Mouse (Mus musculus) intestine, embryonic 14.5 days (tissue): ENCODE results near the gene Adprm. TPM values are rescaled to one million over a fixed set of nuclear protein-coding genes. Genes with fewer than 3 reads are reported as not detected.

Experiments
- ATAC-seq: fragments of 200-750 bp; cut with Nextera tagmentation; replicated peaks from 2 replicates; pipeline ENCODE4 v1.8.0; 2017; ENCODE audit warnings: low read depth, moderate number of reproducible peaks, moderate TSS enrichment, moderate library complexity; ENCODE audit not compliant: low FRiP score, low TSS enrichment
- DNase-seq: peaks from one replicate; pipeline ENCODE4 v3.0.0-alpha.2; 2018; ENCODE audit warnings: low spot score
- H3K27ac ChIP-seq: fragments of 300-500 bp; sonication (generic); 2 replicates; pipeline ENCODE4 v1.5.1; 2014; ENCODE audit warnings: low read depth, mild to moderate bottlenecking, control low read depth
- H3K27me3 ChIP-seq: fragments of 300-500 bp; sonication (generic); replicated peaks from 2 replicates; pipeline ENCODE4 v1.6.1; 2014; ENCODE audit warnings: low read length, control low read depth; ENCODE audit not compliant: control insufficient read depth, insufficient read depth
- H3K36me3 ChIP-seq: fragments of 300-500 bp; sonication (generic); 2 replicates; pipeline ENCODE4 v1.6.1; 2014; ENCODE audit warnings: low read length, control low read depth; ENCODE audit not compliant: control insufficient read depth, insufficient read depth
- H3K4me1 ChIP-seq: fragments of 300-500 bp; sonication (generic); replicated peaks from 2 replicates; pipeline ENCODE4 v1.6.1; 2014; ENCODE audit warnings: low read length, control low read depth, mixed read lengths; ENCODE audit not compliant: control insufficient read depth, insufficient read depth
- H3K4me2 ChIP-seq: fragments of 300-500 bp; sonication (generic); 2 replicates; pipeline ENCODE4 v1.6.1; 2014; ENCODE audit warnings: low read length
- H3K4me3 ChIP-seq: fragments of 300-500 bp; sonication (generic); 2 replicates; pipeline ENCODE4 v1.5.1; 2014; ENCODE audit warnings: low read depth, low read length, control low read depth, mixed read lengths
- H3K9ac ChIP-seq: fragments of 300-500 bp; sonication (generic); 2 replicates; pipeline ENCODE4 v1.6.1; 2014; ENCODE audit warnings: mild to moderate bottlenecking, low read length
- H3K9me3 ChIP-seq: fragments of 300-500 bp; sonication (generic); 2 replicates; pipeline ENCODE4 v1.6.1; 2016; ENCODE audit warnings: low read length, control low read depth; ENCODE audit not compliant: control insufficient read depth
- WGBS: fragments of 180-500 bp; shearing (Covaris S2); extraction: QIAGEN DNeasy Blood & Tissue Kit; methylation state at CpG from one replicate; pipeline ENCODE4 v1.1.7; 2014; 5-methylcytosine and 5-hydroxymethylcytosine counted together
- polyA plus RNA-seq: library from polyadenylated mRNA; unstranded; fragments of >200 nt; fragmentation: Nextera tagmentation; extraction: Ambion mirVana; gene quantifications from 2 replicates; pipeline ENCODE4 v1.2.1, GENCODE M21; 2014

Gene Adprm
- polyA plus RNA-seq, 1 experiment from 2014 or later = 25.3 TPM

DNA sequence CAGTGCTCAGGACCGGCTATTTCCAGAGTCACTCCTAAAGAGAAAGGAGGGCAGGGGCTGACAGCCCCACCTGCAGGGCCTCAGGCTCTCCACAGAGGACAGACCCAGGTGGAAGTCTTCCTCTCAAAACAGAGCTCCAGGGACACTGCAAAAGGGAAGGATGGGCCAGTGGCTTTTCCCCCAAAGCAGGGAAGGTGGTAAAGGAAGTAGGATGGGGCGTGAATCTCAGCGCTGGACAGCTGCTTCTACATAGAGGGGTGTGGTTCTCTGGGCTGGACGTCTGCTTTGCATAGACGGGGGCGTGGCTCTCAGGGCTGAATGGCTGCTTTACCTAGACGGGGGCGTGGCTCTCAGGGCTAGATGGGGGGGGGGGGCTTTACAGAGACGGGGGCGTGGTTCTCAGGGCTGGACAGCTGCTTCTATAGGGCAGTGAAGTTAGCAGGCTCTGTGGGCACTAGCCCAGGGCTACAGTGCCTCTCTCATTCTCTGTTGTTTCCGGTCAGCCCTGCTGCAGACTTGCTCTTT, 28.8 kb upstream of the Adprm start:
- Histone ChIP-seq H3K4me3 (no peak overlapping the region), H3K27ac (no peak overlapping the region), H3K4me2 (no peak overlapping the region), H3K9ac (no peak overlapping the region), H3K27me3 (peaks cover 23% of the 10 kb centered on the region), H3K9me3 (no peaks in the 10 kb centered on the region), H3K36me3 (no peaks in the 10 kb centered on the region), H3K4me1 (0 out of 2 replicates have a peak, but pooled peaks cover 4% of the 10 kb centered on the region)
- DNase-seq (peak; percentile 67), ATAC-seq (peak; percentile 77)
- 2% methylated on average over 9 of the region's 11 CpGs for WGBS

GRCm38 (mm10) chr11:67080168-67080567, 27.8 kb upstream of the Adprm start:
- Histone ChIP-seq H3K4me2 (no peak overlapping the region), H3K27ac (no peak overlapping the region), H3K4me3 (no peak overlapping the region), H3K36me3 (no peaks in the 10 kb centered on the region), H3K9me3 (no peaks in the 10 kb centered on the region), H3K27me3 (peaks cover 21% of the 10 kb centered on the region), H3K4me1 (0 out of 2 replicates have a peak, but pooled peaks cover 4% of the 10 kb centered on the region), H3K9ac (no peak overlapping the region)
- ATAC-seq (0 out of 2 replicates have a peak, but pooled peaks have one; percentile 28), DNase-seq (peak; percentile 73)
- WGBS = 8% methylated on average over 3 of the region's 3 CpGs

DNA sequence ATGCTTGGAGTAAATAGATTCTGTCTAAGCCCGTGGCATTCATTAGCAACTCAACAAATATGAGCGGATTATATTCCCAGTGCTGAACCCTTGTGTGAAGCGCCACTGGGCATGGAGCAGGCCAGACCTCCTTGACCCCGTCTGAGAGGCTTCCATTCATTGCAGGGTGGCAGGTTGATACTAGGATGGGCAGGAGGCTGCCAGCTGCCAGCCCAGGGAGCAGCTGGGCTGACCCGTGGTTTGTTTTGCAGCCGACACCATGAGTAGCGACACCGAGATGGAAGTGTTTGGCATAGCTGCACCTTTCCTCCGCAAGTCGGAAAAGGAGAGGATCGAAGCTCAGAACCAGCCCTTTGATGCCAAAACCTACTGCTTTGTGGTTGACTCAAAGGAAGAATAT, 27.3 kb upstream of the Adprm start:
- no peak overlapping the region for H3K9ac ChIP-seq
- peaks cover 17% of the 10 kb centered on the region for H3K27me3 ChIP-seq
- no peak for ATAC-seq
- H3K36me3 ChIP-seq = no peaks in the 10 kb centered on the region
- 0 out of 2 replicates have a peak, but pooled peaks cover 4% of the 10 kb centered on the region for H3K4me1 ChIP-seq
- no peak overlapping the region for H3K4me2 ChIP-seq
- no peak overlapping the region for H3K27ac ChIP-seq
- DNase-seq = no peak
- WGBS = 70% methylated on average over 11 of the region's 11 CpGs
- H3K4me3 ChIP-seq = no peak overlapping the region
- H3K9me3 ChIP-seq = no peaks in the 10 kb centered on the region

DNA sequence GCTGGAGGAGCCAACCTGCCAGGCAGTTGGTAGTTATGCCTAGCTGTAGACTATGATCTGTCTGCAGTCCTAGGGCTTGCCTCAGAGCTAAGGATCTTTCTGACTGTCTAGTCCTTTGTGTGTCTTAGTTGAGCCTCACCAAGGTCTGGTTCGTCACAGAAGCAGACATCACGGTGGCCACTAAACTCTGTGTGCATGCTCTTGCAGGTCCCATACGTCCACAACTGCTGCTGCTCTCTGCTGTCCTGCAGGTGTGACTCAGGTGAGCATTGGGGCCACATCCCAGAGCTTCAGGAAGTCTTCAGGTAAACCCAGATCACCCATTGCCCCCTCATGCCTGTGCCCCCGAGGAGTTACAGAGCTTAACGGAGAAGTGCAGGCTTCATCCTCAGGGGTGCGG, 26.5 kb upstream of the Adprm start:
- Histone ChIP-seq H3K9me3 (no peaks in the 10 kb centered on the region), H3K9ac (no peak overlapping the region), H3K27me3 (peaks cover 10% of the 10 kb centered on the region; the same call in 1 of the 2 replicates), H3K4me3 (no peak overlapping the region), H3K4me1 (0 out of 2 replicates have a peak, but pooled peaks cover 4% of the 10 kb centered on the region), H3K4me2 (no peak overlapping the region), H3K27ac (no peak overlapping the region), H3K36me3 (no peaks in the 10 kb centered on the region)
- no peak for DNase-seq
- WGBS = 85% methylated on average over 6 of the region's 6 CpGs
- ATAC-seq = no peak

DNA sequence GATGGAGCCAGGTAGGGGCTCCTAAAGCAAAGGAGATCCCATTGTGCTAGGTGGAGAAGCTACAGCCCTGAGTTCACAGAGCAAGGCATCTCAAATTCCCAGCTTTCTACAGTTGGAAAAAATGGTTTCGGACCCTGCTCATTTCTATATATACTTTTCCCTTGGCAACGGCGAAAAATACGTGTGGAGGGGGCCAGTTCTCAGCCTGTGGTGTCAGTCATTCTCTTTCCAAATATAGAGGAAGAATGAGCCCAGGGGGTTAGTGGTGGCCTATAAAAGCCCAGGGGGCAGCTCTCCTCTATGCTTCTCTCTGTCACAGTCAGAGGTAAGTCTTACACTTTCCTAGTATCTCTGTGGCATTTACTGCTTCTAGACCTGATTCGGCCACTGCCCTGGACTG, 25.6 kb upstream of the Adprm start, which contains the start of gene Myh3:
Myh3 (plus strand) TSS at position 301 of the 400 bp plus-strand sequence.
- 0 out of 2 replicates have a peak, but pooled peaks cover 2% of the 10 kb centered on the region for H3K27me3 ChIP-seq
- H3K36me3 ChIP-seq = no peaks in the 10 kb centered on the region
- ATAC-seq (no peak), DNase-seq (no peak)
- no peak within 1 kb of the TSS for H3K9ac ChIP-seq
- no peak within 1 kb of the TSS for H3K4me2 ChIP-seq
- H3K4me3 ChIP-seq = no peak within 1 kb of the TSS
- 0 out of 2 replicates have a peak, but pooled peaks cover 4% of the 10 kb centered on the region for H3K4me1 ChIP-seq
- H3K9me3 ChIP-seq = no peaks in the 10 kb centered on the region
- H3K27ac ChIP-seq = no peak within 1 kb of the TSS
- WGBS = 90% methylated on average over 5 of the region's 5 CpGs

- Histone ChIP-seq H3K27ac (no peak overlapping the region), H3K4me3 (no peak overlapping the region), H3K36me3 (no peaks in the 10 kb centered on the region), H3K27me3 (no peaks in the 10 kb centered on the region), H3K4me2 (no peak overlapping the region), H3K9ac (no peak overlapping the region), H3K4me1 (0 out of 2 replicates have a peak, but pooled peaks cover 4% of the 10 kb centered on the region), H3K9me3 (no peaks in the 10 kb centered on the region)
- ATAC-seq (no peak), DNase-seq (no peak)
- 76% methylated on average over 3 of the region's 3 CpGs for WGBS
These were observed 25.0 kb upstream of the Adprm start for GRCm38 (mm10) chr11:67077435-67077834.

DNA sequence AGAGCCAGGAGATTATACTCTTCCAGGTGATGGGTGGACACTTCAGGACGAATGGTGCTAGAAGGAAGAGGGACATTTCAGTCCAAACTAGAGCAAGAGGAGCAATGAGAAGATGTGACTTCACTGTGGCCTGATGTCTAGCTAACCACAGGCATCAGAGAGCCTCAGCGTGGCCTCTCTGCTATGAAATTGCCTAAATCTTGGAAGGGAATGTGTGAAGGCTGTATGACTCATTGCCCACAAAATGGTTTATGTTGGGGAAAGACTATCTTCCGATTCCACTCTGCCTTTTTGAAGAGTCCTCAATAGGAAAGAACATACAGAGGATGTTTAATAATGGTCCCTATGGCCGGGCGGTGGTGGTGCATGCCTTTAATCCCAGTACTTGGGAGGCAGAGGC, 24.4 kb upstream of the Adprm start:
- Histone ChIP-seq H3K4me2 (no peak overlapping the region), H3K9ac (no peak overlapping the region), H3K4me1 (0 out of 2 replicates have a peak, but pooled peaks cover 4% of the 10 kb centered on the region), H3K27me3 (no peaks in the 10 kb centered on the region), H3K27ac (no peak overlapping the region), H3K9me3 (no peaks in the 10 kb centered on the region), H3K36me3 (no peaks in the 10 kb centered on the region), H3K4me3 (no peak overlapping the region)
- 90% methylated on average over 5 of the region's 5 CpGs for WGBS
- ATAC-seq (no peak), DNase-seq (no peak)

DNA sequence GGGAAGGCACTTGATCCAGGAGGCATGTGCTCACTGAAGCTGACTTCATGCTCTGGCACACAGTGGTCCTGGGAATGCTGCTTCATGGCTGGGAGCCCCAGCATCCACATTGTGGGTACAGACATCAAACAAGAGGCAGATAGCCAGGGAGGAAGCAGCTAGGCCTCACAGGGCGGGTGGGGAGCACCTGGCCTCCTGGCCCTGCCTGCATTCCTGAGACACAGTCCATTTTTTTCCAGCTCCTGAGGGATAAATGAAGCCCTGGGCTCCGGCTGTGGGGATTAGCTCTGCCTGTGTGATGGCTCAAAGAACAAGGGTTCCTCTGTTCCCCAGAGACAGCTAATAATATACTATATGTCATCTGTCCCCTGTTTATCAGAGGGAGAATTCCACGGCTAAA, 22.6 kb upstream of the Adprm start:
- H3K27ac ChIP-seq = peak overlapping the region; percentile 54; the same call in 1 of the 2 replicates
- no peaks in the 10 kb centered on the region for H3K36me3 ChIP-seq
- no peak overlapping the region for H3K9ac ChIP-seq
- no peaks in the 10 kb centered on the region for H3K27me3 ChIP-seq
- DNase-seq (no peak), ATAC-seq (no peak)
- 30% methylated on average over 3 of the region's 3 CpGs for WGBS
- H3K4me1 ChIP-seq = 0 out of 2 replicates have a peak, but pooled peaks cover 2% of the 10 kb centered on the region
- no peak overlapping the region for H3K4me3 ChIP-seq
- no peaks in the 10 kb centered on the region for H3K9me3 ChIP-seq
- H3K4me2 ChIP-seq = no peak overlapping the region

DNA sequence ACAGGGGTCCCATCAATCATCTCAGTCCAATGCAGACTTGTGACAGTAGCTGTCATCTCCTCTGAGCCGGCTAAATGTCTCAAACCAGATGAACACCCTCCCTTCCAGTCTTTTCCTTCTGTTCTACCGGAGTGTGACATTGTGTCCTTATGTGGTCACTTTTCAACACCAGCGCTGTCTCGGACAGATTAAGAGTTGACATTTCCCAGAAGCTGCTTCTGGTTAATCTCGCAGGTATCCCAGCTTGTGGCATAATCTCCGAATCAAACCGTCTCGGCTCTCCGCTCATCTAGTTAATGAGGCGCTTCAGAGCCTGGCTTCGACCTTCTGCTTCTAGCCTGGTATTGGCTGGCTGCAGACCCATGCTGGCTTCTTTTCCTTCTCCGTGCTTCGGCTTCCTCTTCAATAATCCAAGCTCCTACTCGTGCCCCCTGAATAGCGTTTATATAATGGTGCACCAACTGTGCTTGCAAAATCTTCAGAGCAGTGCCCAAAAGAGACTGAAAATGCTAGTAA, 20.3 kb upstream of the Adprm start:
- H3K4me1 ChIP-seq = no peaks in the 10 kb centered on the region
- H3K9me3 ChIP-seq = no peaks in the 10 kb centered on the region
- H3K9ac ChIP-seq = no peak overlapping the region
- ATAC-seq (no peak), DNase-seq (no peak)
- no peak overlapping the region for H3K27ac ChIP-seq
- H3K4me2 ChIP-seq = no peak overlapping the region
- H3K4me3 ChIP-seq = no peak overlapping the region
- H3K27me3 ChIP-seq = no peaks in the 10 kb centered on the region
- 0 out of 2 replicates have a peak, but pooled peaks cover 2% of the 10 kb centered on the region for H3K36me3 ChIP-seq
- 70% methylated on average over 15 of the region's 15 CpGs for WGBS
